Mouse (Mus musculus): ENCODE measurements at regions not wholly inside any gene's neighbourhood (a gene's known extent, or its start where the extent isn't known, plus 50 kb on each side); places are given as distances from the start of the nearest gene placed in this dataset.

GRCm38 (mm10) chr11:45190601-45191370 lies 573.7 kb downstream of the Ebf1 start:
- H3K4me1 ChIP-seq: peaks cover 6% of the 10 kb centered on the region

DNA sequence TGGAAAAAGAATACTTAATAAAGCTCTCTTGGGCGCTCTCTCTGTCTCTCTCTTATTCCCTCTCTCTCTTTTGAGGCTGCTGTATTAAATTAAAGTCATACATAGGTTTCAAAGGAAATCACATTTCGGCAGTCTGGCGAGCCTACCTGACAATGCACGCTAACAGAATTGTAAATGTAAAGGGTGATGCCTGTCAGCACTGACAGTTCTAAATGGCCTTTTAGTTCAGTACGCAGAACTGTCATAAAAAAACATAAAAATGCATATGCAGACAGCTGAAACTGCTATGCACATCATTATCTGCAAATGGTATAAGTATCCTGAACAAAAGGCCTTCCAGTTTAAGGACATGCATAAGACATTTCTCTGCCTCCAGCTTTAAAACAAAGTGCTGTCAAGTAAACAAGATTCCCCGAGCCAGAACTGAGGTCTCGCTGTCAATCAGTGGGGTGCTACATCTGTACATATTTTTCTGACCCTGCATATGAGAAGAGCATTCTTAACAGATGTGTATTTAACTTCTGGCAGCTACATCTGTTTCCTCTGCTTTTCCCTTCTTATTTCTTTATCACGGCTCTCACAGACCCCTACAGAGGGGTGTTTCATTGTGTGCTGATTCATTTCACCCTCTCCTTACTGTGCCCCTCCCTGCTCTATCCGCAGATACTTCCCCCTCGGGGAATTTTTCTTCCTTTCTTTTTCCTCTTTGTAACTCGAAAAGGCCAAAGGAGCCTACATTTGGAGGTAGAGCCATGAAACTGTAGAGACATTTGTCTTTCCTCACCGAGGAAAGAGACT lies 574.5 kb downstream of the Ebf1 start:
- H3K4me3 ChIP-seq: no peak overlapping the region
- peaks cover 8% of the 10 kb centered on the region for H3K4me1 ChIP-seq
- H3K27me3 ChIP-seq (ENCODE audit: poor library complexity, severe bottlenecking): no peaks in the 10 kb centered on the region
- H3K27ac ChIP-seq: no peak overlapping the region
- H3K9me3 ChIP-seq: no peaks in the 10 kb centered on the region
- WGBS: 77% methylated on average over 12 of the region's 12 CpGs
- H3K36me3 ChIP-seq (replicated peaks): no peaks in the 10 kb centered on the region
- no peak for DNase-seq (ENCODE audit: extremely low spot score, low spot score)

More at GRCm38 (mm10) chr11:45190601-45191370, 573.7 kb downstream of the Ebf1 start:
- no peak for DNase-seq (ENCODE audit: extremely low spot score, low spot score)
- Histone ChIP-seq H3K4me3 (no peak overlapping the region), H3K27ac (no peak overlapping the region), H3K27me3 (ENCODE audit: poor library complexity, severe bottlenecking) (no peaks in the 10 kb centered on the region), H3K36me3 (replicated peaks) (no peaks in the 10 kb centered on the region), H3K9me3 (no peaks in the 10 kb centered on the region)
- WGBS: 82% methylated on average over 14 of the region's 14 CpGs

GRCm38 (mm10) chr11:45193319-45193718 lies 576.2 kb downstream of the Ebf1 start:
- no peaks in the 10 kb centered on the region for H3K9me3 ChIP-seq
- DNase-seq (ENCODE audit: extremely low spot score, low spot score): no peak
- no peak overlapping the region for H3K4me3 ChIP-seq
- 92% methylated on average over 5 of the region's 5 CpGs for WGBS
- H3K27ac ChIP-seq: no peak overlapping the region
- no peaks in the 10 kb centered on the region for H3K27me3 ChIP-seq (ENCODE audit: poor library complexity, severe bottlenecking)
- no peaks in the 10 kb centered on the region for H3K36me3 ChIP-seq (replicated peaks)
- peaks cover 8% of the 10 kb centered on the region for H3K4me1 ChIP-seq

DNA sequence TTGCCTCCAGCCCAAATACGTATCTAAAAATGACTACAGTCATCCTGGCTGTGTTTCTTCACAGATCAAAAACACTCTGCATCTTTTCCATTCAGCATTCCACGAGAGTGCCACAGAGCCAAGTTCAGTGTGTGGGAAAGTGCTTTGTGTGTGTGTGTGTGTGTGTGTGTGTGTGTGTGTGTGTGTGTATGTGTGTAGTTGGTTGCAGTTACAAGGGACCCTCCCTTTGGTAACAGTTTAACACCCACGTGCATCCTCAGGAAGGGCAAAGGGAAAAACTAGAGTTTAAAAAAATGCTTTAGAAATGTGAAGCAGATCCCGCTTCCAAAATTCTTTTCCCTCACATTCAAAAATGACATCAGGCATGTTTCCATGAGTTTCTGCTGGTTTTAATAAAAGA lies 582.4 kb downstream of the Ebf1 start:
- Histone ChIP-seq H3K36me3 (replicated peaks) (no peaks in the 10 kb centered on the region), H3K4me3 (no peak overlapping the region), H3K9me3 (no peaks in the 10 kb centered on the region), H3K4me1 (peaks cover 8% of the 10 kb centered on the region), H3K27ac (no peak overlapping the region), H3K27me3 (ENCODE audit: poor library complexity, severe bottlenecking) (no peaks in the 10 kb centered on the region)
- WGBS: 92% methylated on average over 4 of the region's 4 CpGs
- no peak for DNase-seq (ENCODE audit: extremely low spot score, low spot score)

- Histone ChIP-seq H3K4me3 (no peak overlapping the region), H3K27me3 (ENCODE audit: poor library complexity, severe bottlenecking) (no peaks in the 10 kb centered on the region), H3K36me3 (replicated peaks) (no peaks in the 10 kb centered on the region), H3K9me3 (no peaks in the 10 kb centered on the region), H3K27ac (no peak overlapping the region), H3K4me1 (peaks cover under 1% of the 10 kb centered on the region; the same call in 1 of the 2 replicates)
- WGBS: 89% methylated on average over 9 of the region's 9 CpGs
- no peak for DNase-seq (ENCODE audit: extremely low spot score, low spot score)
These were observed 583.7 kb downstream of the Ebf1 start for GRCm38 (mm10) chr11:45200714-45201405.

- no peaks in the 10 kb centered on the region for H3K9me3 ChIP-seq
- no peak overlapping the region for H3K27ac ChIP-seq
- H3K36me3 ChIP-seq (replicated peaks): no peaks in the 10 kb centered on the region
- 83% methylated on average over 5 of the region's 5 CpGs for WGBS
- no peaks in the 10 kb centered on the region for H3K27me3 ChIP-seq (ENCODE audit: poor library complexity, severe bottlenecking)
- no peak overlapping the region for H3K4me3 ChIP-seq
- no peak for DNase-seq (ENCODE audit: extremely low spot score, low spot score)
- H3K4me1 ChIP-seq: no peaks in the 10 kb centered on the region
These were observed 586.3 kb downstream of the Ebf1 start for GRCm38 (mm10) chr11:45203446-45203845.

DNA sequence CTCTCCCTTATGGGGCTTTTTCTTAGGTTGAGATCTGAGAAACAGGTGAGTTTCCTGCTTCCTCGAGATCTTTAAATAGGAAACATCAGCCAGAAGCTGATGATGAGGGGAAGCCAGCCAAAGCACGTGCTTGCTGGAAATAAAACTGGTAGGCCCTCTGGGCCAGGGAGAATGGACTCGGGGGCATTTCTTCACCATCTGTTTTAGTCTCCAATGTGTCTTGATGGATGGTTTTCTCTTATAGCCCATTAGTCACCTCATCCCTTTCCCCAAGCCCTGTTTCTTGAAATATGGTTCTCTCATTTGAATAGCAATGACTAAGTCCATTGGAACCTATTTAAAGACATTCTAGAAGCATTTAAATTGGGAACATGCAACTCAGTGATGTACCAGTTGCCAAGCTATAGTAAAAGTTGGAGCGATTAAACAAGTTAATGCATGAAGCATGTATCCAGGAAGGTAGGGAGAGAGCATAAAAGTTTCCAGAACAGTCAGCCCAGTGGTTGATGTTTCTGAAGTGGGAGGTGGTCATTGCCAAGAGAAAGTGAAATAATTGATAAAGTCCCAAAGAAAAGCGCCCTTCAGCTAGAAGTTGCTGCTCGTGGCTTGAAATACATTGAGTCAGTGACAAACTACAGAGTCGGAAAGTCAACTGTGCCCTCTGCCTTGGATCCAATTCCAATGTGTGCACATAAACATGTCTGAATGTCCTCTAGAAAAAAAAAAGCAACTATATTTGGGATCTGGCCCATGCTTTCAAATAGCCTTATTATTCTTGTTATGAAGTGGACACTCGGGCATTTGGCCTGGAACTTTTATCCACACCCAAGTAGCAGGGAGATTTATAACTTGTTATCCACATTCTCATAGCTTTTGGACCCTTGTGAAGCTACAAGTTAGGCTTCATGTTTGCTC lies 589.8 kb downstream of the Ebf1 start:
- 88% methylated on average over 8 of the region's 8 CpGs for WGBS
- DNase-seq (ENCODE audit: extremely low spot score, low spot score): no peak
- Histone ChIP-seq H3K4me1 (no peaks in the 10 kb centered on the region), H3K9me3 (no peaks in the 10 kb centered on the region), H3K36me3 (replicated peaks) (no peaks in the 10 kb centered on the region), H3K4me3 (no peak overlapping the region), H3K27ac (no peak overlapping the region), H3K27me3 (ENCODE audit: poor library complexity, severe bottlenecking) (no peaks in the 10 kb centered on the region)

GRCm38 (mm10) chr11:45214096-45214495 lies 597.0 kb downstream of the Ebf1 start:
- Histone ChIP-seq H3K4me1 (no peaks in the 10 kb centered on the region), H3K27ac (no peak overlapping the region), H3K9me3 (no peaks in the 10 kb centered on the region), H3K36me3 (replicated peaks) (no peaks in the 10 kb centered on the region), H3K27me3 (ENCODE audit: poor library complexity, severe bottlenecking) (no peaks in the 10 kb centered on the region), H3K4me3 (no peak overlapping the region)
- DNase-seq (ENCODE audit: extremely low spot score, low spot score): no peak
- 87% methylated on average over 1 of the region's 1 CpGs for WGBS

- DNase-seq (ENCODE audit: extremely low spot score, low spot score): no peak
- Histone ChIP-seq H3K4me1 (0 out of 2 replicates have a peak, but pooled peaks cover 6% of the 10 kb centered on the region), H3K4me3 (no peak overlapping the region), H3K36me3 (replicated peaks) (no peaks in the 10 kb centered on the region), H3K27ac (no peak overlapping the region), H3K27me3 (ENCODE audit: poor library complexity, severe bottlenecking) (no peaks in the 10 kb centered on the region), H3K9me3 (no peaks in the 10 kb centered on the region)
- WGBS: 83% methylated on average over 3 of the region's 3 CpGs
These were observed 599.9 kb downstream of the Ebf1 start for GRCm38 (mm10) chr11:45216942-45217474.

GRCm38 (mm10) chr11:45219239-45219638 lies 602.1 kb downstream of the Ebf1 start:
- Histone ChIP-seq H3K27me3 (ENCODE audit: poor library complexity, severe bottlenecking) (no peaks in the 10 kb centered on the region), H3K4me1 (0 out of 2 replicates have a peak, but pooled peaks cover 7% of the 10 kb centered on the region), H3K27ac (no peak overlapping the region), H3K4me3 (no peak overlapping the region), H3K36me3 (replicated peaks) (no peaks in the 10 kb centered on the region), H3K9me3 (no peaks in the 10 kb centered on the region)
- 89% methylated on average over 4 of the region's 4 CpGs for WGBS
- DNase-seq (ENCODE audit: extremely low spot score, low spot score): no peak

- no peak for DNase-seq (ENCODE audit: extremely low spot score, low spot score)
- Histone ChIP-seq H3K36me3 (replicated peaks) (no peaks in the 10 kb centered on the region), H3K4me3 (no peak overlapping the region), H3K27me3 (ENCODE audit: poor library complexity, severe bottlenecking) (no peaks in the 10 kb centered on the region), H3K4me1 (0 out of 2 replicates have a peak, but pooled peaks cover 7% of the 10 kb centered on the region), H3K9me3 (no peaks in the 10 kb centered on the region), H3K27ac (no peak overlapping the region)
- 78% methylated on average over 3 of the region's 3 CpGs for WGBS
These were observed 604.9 kb downstream of the Ebf1 start for GRCm38 (mm10) chr11:45222021-45222420.

Data from forebrain, embryonic 10.5 days (tissue).